Mouse (Mus musculus): ENCODE measurements around the gene Mrps24.

Mrps24 gene

DNA sequence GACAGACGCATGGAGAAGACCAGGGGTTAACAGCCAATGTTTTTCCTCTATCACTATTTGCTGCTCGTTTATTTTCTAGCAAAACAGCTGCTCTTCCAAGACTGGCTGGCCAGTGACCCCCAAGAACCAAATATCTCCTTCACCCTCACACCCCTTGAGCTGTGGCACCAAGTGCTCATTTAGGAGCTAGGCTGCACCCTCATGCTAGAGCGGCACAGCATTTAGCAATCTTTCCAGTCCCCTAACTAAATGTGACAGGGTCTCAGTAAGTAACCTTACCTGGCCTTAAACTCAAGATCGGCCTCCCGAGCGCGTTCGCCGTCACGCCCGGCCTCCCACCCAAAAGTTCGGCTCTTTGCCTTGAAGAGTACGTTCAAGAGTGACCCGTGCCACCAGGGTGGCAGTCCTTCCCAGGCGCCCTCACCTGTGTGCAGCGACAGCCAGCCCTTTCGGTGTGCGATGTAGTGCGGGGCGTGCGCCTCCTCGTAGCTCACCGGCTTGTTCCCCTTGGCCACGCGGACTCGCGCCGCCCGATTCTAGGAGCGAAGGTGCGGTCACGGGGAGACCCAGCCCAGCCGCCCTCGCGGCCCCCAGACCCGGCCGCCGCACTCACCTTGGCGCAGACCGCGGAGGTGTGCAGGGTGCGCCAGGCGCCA lies 8.5 kb downstream of the Mrps24 start:
- in situ Hi-C loops (cut with MboI; ENCODE audit: low sequenced_read_pairs): no loop called here

DNA sequence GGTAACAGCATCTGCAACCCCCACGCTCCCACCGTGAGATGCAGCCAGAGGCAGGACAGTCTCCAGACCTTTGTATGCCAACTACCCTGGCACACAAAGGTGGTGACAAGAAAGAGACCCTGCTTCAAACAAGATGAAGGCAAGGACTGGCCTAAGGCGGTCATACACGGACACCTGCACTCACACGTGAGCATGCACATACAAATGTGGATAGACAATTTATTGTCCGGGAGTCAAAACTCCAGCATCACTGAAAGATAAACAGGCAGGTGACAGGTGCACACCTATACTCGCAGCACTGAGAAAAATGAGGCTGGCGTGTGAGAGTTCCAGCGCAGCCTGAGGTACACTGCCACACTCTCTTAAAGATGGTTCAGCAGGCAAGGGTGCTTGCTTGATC lies 9.5 kb downstream of the Mrps24 start:
- in situ Hi-C loops (cut with MboI; ENCODE audit: low sequenced_read_pairs): no loop called here

DNA sequence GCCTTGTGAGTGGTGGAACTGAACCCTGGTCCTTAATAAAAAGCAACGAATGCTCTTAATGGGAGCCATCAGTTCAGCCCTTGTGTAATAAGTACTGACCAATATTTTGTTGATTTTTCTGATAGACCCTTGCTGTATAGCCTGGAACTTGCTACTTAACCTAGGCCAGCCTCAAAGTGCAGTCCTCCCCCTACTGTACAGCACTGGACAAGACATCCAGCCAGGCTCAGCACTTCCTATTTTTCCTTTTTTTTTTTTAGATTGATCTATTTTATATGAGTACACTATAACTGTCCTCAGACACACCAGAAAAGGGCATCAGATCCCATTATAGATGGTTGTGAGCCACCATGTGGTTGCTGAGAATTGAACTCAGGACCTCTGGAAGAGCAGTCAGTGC lies 12.1 kb downstream of the Mrps24 start:
- in situ Hi-C loops (cut with MboI; ENCODE audit: low sequenced_read_pairs): no loop called here

DNA sequence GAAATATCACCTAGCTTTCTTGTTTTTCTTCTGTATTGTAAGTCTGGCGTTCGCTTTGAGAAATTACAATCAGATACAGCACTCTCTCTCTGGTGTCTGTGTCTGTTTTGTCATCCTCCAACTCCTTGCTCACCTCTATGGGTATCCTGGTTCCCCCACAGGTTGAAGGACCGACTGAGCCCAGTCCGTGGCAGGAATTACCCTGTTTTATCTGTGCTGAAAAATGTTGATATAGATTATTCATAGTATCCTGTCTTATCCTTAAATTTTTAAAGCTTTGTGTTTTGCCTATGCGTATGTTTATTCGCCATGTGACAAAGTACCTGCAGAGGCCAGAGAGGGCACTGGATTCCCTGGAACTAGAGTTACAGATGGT lies 12.5 kb downstream of the Mrps24 start:
- in situ Hi-C loops (cut with MboI; ENCODE audit: low sequenced_read_pairs): no loop called here

DNA sequence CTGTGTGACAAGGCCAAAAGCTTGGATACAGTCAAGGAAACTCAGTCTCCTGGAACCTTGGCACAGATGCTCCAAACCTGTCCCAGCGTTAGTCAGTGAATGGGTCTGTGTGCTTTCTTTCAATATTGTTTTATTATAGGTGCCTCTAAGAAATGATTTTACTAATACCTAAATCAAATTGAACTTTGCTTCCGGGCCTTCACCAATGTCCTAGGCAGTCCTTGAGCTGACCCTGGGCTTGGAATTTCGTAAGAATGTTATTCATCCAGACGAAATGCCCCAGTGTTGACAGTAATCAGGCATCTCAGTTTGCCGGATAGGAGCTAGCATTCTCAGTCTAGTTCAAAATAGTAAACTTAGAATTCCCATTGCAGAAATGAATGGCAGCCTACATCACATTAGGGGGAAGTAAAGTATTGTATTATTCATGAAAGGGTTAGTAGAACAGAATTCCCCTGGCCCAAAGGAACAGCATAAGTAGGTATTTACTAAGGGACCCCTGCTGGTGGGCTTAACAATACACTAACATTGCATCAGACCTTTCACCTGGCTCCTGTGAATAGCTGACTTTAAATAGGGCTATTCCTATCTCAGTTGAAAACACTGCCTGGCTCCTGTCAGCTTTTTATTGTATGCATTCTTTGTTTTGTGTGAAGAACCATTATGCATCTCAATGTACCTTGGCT lies 13.1 kb downstream of the Mrps24 start:
- in situ Hi-C loops (cut with MboI; ENCODE audit: low sequenced_read_pairs): no loop called here

DNA sequence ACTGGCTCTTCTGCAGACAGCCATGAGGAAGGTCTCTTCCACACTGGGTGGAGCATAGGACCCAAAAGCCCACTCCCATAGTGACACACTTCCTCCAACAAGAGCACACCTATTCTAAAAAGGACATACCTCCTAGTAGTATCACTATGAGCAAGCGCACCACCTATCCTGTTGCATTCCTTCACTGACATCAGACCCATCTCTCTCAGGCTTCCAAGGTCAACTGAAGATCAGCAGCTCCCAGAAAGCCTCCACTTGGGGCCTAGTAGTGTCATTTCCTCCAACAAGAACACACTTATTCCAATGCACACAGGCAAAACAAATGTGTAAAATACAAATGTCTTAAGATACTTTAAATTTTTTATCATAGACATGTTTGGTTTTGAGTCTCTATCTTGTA lies 13.7 kb downstream of the Mrps24 start:
- in situ Hi-C loops (cut with MboI; ENCODE audit: low sequenced_read_pairs): no loop called here

DNA sequence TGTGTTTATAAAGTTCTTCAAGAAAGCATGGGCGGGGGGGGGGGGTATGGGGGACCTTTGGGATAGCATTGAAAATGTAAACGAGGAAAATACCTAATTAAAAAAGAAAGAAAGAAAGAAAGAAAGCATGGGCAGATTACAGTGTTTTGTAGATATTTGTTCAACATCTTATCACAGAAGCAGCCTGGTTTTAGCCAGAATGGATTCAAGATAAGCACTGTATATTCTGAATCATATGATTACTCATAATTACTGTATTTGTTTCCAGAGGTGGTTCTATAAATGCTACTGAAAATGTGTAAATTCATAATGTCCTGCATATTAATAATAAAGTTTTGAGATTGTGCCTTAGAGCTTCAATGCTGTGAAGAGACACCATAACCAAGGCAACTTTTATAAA lies 14.2 kb downstream of the Mrps24 start:
- in situ Hi-C loops (cut with MboI; ENCODE audit: low sequenced_read_pairs): no loop called here

DNA sequence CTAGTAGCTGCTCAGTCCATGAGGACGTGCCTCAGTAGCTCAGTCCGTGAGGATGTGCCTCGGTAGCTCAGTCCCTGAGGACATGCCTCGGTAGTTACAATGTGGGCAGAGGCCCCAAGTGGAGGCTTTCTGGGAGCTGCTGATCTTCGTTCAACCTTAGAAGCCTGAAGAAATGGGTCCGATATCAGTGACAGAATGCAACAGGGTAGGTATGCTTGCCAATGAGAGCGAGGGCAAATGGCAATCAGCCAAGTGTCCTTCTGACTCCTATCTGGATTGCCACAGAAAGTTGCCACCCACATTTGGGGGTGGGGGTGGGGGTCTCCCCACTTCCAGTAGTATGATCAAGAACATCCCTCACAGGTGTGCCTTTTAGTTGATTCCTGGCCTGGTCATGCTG lies 14.7 kb downstream of the Mrps24 start:
- in situ Hi-C loops (cut with MboI; ENCODE audit: low sequenced_read_pairs): no loop called here

DNA sequence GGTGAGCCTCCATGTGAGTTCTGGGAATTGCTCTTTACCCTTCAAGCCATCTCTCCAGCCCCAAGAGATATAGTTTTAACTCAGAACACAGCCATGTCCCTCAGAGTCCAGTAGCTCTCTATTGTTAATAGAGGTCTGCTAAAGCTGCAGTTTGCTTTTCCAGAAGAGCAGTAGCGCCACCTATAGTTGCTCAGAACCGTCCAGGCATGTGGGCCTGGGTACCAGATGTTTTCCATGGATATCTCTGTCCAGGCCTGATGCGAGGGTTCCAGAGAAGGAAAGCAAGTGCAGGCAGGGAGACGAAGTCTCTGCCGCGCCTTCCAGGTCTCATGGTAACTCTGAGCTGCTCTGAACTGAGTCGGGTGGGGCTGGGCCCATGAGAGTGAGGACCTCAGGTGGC lies 23.7 kb downstream of the Mrps24 start:
- in situ Hi-C loops (cut with MboI; ENCODE audit: low sequenced_read_pairs): no loop called here

DNA sequence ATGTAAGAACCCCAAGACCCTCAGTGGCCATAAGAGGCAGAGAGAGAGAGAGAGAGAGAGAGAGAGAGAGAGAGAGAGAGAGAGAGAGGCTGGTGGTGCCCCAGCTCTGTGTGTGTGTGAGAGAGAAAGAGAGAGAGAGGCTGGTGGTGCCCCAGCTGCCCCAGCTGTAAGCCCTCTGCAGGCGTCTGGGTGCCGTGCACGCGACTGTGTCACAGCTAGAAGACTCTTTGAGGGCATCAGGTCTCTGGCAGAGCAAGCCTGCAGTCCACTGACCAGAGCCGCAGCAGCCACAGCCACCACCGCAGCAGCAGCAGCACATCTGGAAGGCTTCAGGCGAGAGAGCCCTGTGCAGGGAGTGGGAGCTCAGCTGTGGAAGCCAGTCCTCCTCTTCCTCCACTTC lies 31.2 kb downstream of the Mrps24 start:
- in situ Hi-C loops (cut with MboI; ENCODE audit: low sequenced_read_pairs): no loop called here

DNA sequence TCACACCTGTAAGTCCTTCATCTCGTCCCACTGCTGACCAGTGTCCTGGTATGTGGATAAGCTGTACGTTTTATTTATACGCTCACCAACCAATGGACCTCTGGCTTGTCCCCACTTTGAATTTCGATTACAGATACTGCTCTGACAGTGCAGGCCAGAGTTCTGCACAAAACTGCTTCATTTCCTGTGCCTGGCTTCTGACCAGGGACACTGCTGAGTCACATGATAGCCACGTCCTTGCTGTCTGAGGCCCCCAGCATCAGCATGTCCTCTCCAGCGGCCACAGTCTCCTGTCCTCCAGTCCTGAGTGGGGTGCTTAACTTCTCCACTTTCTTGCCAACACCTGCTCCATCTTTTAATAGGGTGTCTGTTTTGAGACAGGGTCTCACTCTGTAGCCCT lies 32.9 kb downstream of the Mrps24 start:
- in situ Hi-C loops (cut with MboI; ENCODE audit: low sequenced_read_pairs): no loop called here
